11 mouse cellular contexts compared by ENCODE assay signal in the genomic region with DNA sequence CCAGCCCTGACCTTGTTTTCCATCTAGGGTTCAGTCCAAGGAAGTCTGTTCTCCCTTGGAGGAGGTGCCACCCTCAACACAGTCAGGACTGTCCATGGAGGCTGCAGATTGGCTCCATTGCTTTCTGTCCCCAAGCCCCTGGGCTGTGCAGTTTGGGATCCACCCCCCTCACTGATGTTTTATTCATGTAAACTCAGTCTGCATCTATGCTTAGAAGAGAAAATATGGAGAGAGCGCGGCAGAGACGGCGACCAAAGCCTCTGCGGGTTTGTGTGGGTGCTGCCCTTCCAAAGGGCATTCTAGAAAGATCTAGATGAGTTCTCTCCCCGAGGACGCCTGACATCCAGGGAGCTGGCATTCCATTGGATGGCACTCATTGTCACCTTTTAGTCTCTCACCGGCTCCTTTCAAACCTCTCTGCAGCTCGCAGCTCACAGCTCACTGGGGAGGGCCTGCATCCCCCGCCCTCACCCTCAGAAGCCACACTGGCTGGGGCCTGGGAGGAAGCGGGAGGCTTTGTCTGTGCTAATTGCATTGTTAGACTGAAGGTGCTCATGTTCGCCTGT. TPM values are rescaled to one million over a fixed set of nuclear protein-coding genes. Genes with fewer than 3 reads are reported as not detected.
A peak's percentile ranks its signal among the peaks of the same experiment; 100 is the strongest.
DNase-seq lines count a peak whose midpoint lies in the region; ATAC-seq and TF ChIP-seq lines count a peak whose summit lies in the region.
"Had no signal": no experiment of that assay in that cellular context is flagged by ENCODE, and none has a peak within 500 bp of the region (broad histone marks: within the 10 kb centered on the region; RNA-seq: fewer than 3 reads in every experiment).

No protein-coding gene starts in this region.

- no peak for TF ChIP-seq EP300 in heart, adult 2 months (IDR thresholded peaks at IDR 0.05; ENCODE audit: insufficient read depth, low read depth, low read length)
- TF ChIP-seq EP300 in lung, postnatal 0 days (IDR thresholded peaks at IDR 0.05), result no peak

- intact Hi-C loops in heart, adult 2 months (cut with DNase I), result no loop called here

- TF ChIP-seq CTCF in heart, adult 2 months (IDR thresholded peaks at IDR 0.05), result no peak
- no peak for TF ChIP-seq CTCF in lung, postnatal 0 days (IDR thresholded peaks at IDR 0.05)

- no peaks in the 10 kb centered on the region for H3K9me3 ChIP-seq in midbrain, embryonic 11.5 days (ENCODE audit: control insufficient read depth, low read length)
- H3K9me3 ChIP-seq in lung, postnatal 0 days (ENCODE audit: low read length), result no peaks in the 10 kb centered on the region
- H3K9me3 ChIP-seq: kidney, embryonic 15.5 days had no signal

- TF ChIP-seq POLR2A in heart, adult 2 months (IDR thresholded peaks at IDR 0.05; ENCODE audit: insufficient read depth, low read depth, low read length), result no peak

- peaks cover 6% of the 10 kb centered on the region for H3K4me1 ChIP-seq in heart, adult 2 months (ENCODE audit: control insufficient read depth, insufficient read depth, low read length)
- peaks cover 48% of the 10 kb centered on the region for H3K4me1 ChIP-seq in midbrain, embryonic 11.5 days (ENCODE audit: control insufficient read depth, insufficient read depth, low read length)
- H3K4me1 ChIP-seq in lung, postnatal 0 days (ENCODE audit: insufficient read depth, low read depth, low read length), result 0 out of 2 replicates have a peak, but pooled peaks cover 7% of the 10 kb centered on the region

- peaks cover 2% of the 10 kb centered on the region; the same call in 1 of the 2 replicates for H3K27me3 ChIP-seq in heart, adult 2 months (ENCODE audit: control insufficient read depth, insufficient read depth, low read length)
- H3K27me3 ChIP-seq in midbrain, embryonic 11.5 days (ENCODE audit: control insufficient read depth, insufficient read depth, low read length), result peaks cover 12% of the 10 kb centered on the region
- H3K27me3 ChIP-seq in lung, postnatal 0 days (replicated peaks; ENCODE audit: insufficient read depth, low read length), result no peaks in the 10 kb centered on the region

- no peaks in the 10 kb centered on the region for H3K79me2 ChIP-seq in heart, adult 2 months (replicated peaks; ENCODE audit: control insufficient read depth, insufficient read depth, low read length)

- 64% methylated on average over 12 of the region's 12 CpGs for WGBS in heart, adult 2 months
- 46% methylated on average over 12 of the region's 12 CpGs for WGBS in midbrain, embryonic 11.5 days
- WGBS in lung, postnatal 0 days, result 73% methylated on average over 12 of the region's 12 CpGs

- H3K27ac ChIP-seq in heart, adult 2 months, result peak overlapping the region; percentile 9; the same call in 1 of the 2 replicates
- peak overlapping the region; percentile 51 for H3K27ac ChIP-seq in midbrain, embryonic 11.5 days (ENCODE audit: low read depth, low read length)
- H3K27ac ChIP-seq in lung, postnatal 0 days (ENCODE audit: low read length), result no peak overlapping the region
- H3K27ac ChIP-seq: kidney, embryonic 15.5 days had no signal

- ATAC-seq in midbrain, embryonic 11.5 days (ENCODE audit: low FRiP score), result no peak
- ATAC-seq in erythroblast, adult 5-6 weeks (replicated peaks; ENCODE audit: low FRiP score, poor library complexity, severe bottlenecking), result no peak
- no peak for ATAC-seq in lung, postnatal 0 days
- no peak for ATAC-seq in erythroid progenitor cell, adult 5-6 weeks (replicated peaks; ENCODE audit: low FRiP score, poor library complexity, severe bottlenecking)

- no peak overlapping the region for H3K4me2 ChIP-seq in midbrain, embryonic 11.5 days
- H3K4me2 ChIP-seq in lung, postnatal 0 days (replicated peaks; ENCODE audit: low read depth, low read length), result no peak overlapping the region
- H3K4me2 ChIP-seq: kidney, embryonic 15.5 days had no signal

- H3K4me3 ChIP-seq in heart, adult 2 months, result no peak overlapping the region
- H3K4me3 ChIP-seq in midbrain, embryonic 11.5 days (ENCODE audit: low read depth, low read length), result no peak overlapping the region
- H3K4me3 ChIP-seq in lung, postnatal 0 days (ENCODE audit: low read depth, low read length), result no peak overlapping the region
- H3K4me3 ChIP-seq: kidney, embryonic 15.5 days had no signal

- no peak for DNase-seq in heart, adult 2 months
- no peak for DNase-seq in heart, adult 18-20 months
- DNase-seq in thymus, postnatal 4 days, result peak; percentile 52
- DNase-seq in thymus, postnatal 36 days, result no peak
- no peak for DNase-seq in midbrain, embryonic 11.5 days (ENCODE audit: low spot score, missing footprints)
- no peak for DNase-seq in lung, postnatal 0 days (ENCODE audit: low spot score)
- DNase-seq: embryo, embryonic 11 days had no signal

- H3K36me3 ChIP-seq in heart, adult 2 months (ENCODE audit: control insufficient read depth, insufficient read depth, low read length), result no peaks in the 10 kb centered on the region
- H3K36me3 ChIP-seq in midbrain, embryonic 11.5 days (ENCODE audit: control insufficient read depth, insufficient read depth, low read length), result no peaks in the 10 kb centered on the region
- H3K36me3 ChIP-seq in lung, postnatal 0 days (ENCODE audit: insufficient read depth, low read length), result no peaks in the 10 kb centered on the region
- H3K36me3 ChIP-seq: kidney, embryonic 15.5 days had no signal

- no peak overlapping the region for H3K9ac ChIP-seq in heart, adult 2 months (ENCODE audit: low read depth, low read length)
- peak overlapping the region; percentile 18; the same call in 1 of the 2 replicates for H3K9ac ChIP-seq in midbrain, embryonic 11.5 days (ENCODE audit: low read length)
- H3K9ac ChIP-seq in lung, postnatal 0 days (replicated peaks; ENCODE audit: low read depth), result no peak overlapping the region
- H3K9ac ChIP-seq: kidney, embryonic 15.5 days had no signal

RNA-seq across cellular contexts. Expression of gene Flrt1, which starts 35.4 kb away (rescaled TPM):
- 1 to 10 TPM; 1.1 to 1.2 TPM for total RNA-seq in heart, adult 2 months (2021)
- 0.84 and 0.94 TPM in 2 replicates for polyA plus RNA-seq in heart, adult 2 months (2012; rRNA removed)
- 1 to 10 TPM in 1 of 2 experiments, under 1 TPM in 1; 0.82 to 1.4 TPM for total RNA-seq in heart, adult 18-20 months (2021)
- polyA plus RNA-seq in midbrain, embryonic 11.5 days (2014; fragmentation: Nextera tagmentation; extraction: Ambion mirVana), result 7.5 and 8.2 TPM in 2 replicates
- not detected in 2 replicates for total RNA-seq in erythroblast, adult 5-6 weeks (2015; ENCODE audit: low replicate concordance)
- not detected in 2 replicates for total RNA-seq in erythroblast, adult 5-6 weeks (2017; ENCODE audit: low replicate concordance)
- 0.17 and 0.19 TPM in 2 replicates for polyA plus RNA-seq in lung, postnatal 0 days (2015; fragmentation: Nextera tagmentation; extraction: Ambion mirVana)
- total RNA-seq in erythroid progenitor cell, adult 5-6 weeks (2015; ENCODE audit: low replicate concordance), result not detected in 2 replicates
- total RNA-seq in erythroid progenitor cell, adult 5-6 weeks (2017; ENCODE audit: low replicate concordance), result not detected in 2 replicates
- total RNA-seq: granulocyte monocyte progenitor cell, adult 5-6 weeks had no signal
